ENCODE assay signal across 7 mouse cellular contexts in genomic region chr10:42457557-42458191, GRCm38 (mm10). TPM values are rescaled to one million over a fixed set of nuclear protein-coding genes. Genes with fewer than 3 reads are reported as not detected.
DNase-seq lines count a peak whose midpoint lies in the region; ATAC-seq lines count a peak whose summit lies in the region.

No protein-coding gene starts in this region.

- ATAC-seq in embryonic facial prominence, embryonic 12.5 days (ENCODE audit: insufficient number of reproducible peaks, insufficient read depth, low FRiP score, low TSS enrichment) = no peak
- ATAC-seq in granulocyte monocyte progenitor cell, adult 5-6 weeks (replicated peaks; ENCODE audit: poor library complexity, severe bottlenecking) = no peak

- H3K27ac ChIP-seq in embryonic facial prominence, embryonic 12.5 days = peak overlapping the region; percentile 46; the same call in 1 of the 2 replicates

- no peak overlapping the region for H3K9ac ChIP-seq in embryonic facial prominence, embryonic 12.5 days

- no peaks in the 10 kb centered on the region for H3K27me3 ChIP-seq in embryonic facial prominence, embryonic 12.5 days

- peaks cover 5% of the 10 kb centered on the region; the same call in 1 of the 2 replicates for H3K36me3 ChIP-seq in embryonic facial prominence, embryonic 12.5 days

- H3K4me3 ChIP-seq in embryonic facial prominence, embryonic 12.5 days = no peak overlapping the region

- H3K9me3 ChIP-seq in embryonic facial prominence, embryonic 12.5 days = peaks cover 11% of the 10 kb centered on the region; the same call in 1 of the 2 replicates

- whole genome bisulfite sequencing in embryonic facial prominence, embryonic 12.5 days = 71% methylated on average over 9 of the region's 9 CpGs

- DNase-seq in adrenal gland, postnatal 10 days = peak; percentile 53
- peak; percentile 76 to 77 for DNase-seq in heart, postnatal 14 days
- peak; percentile 80 to 85 for DNase-seq in lung, adult 18-20 months
- DNase-seq in ovary, adult 18-20 months (ENCODE audit: low spot score) = no peak
- no peak for DNase-seq in cerebellum, adult 11 months

- intact Hi-C loops in heart, postnatal 14 days (cut with DNase I) = loop anchor here (5.0 kb wide), 1 partner anchor 45 kb away; the partner anchor contains the start of gene Snx3

- no peak overlapping the region for H3K4me2 ChIP-seq in embryonic facial prominence, embryonic 12.5 days (replicated peaks)

- H3K4me1 ChIP-seq in embryonic facial prominence, embryonic 12.5 days = no peaks in the 10 kb centered on the region

RNA-seq across cellular contexts. Expression of gene Afg1l, which starts 20.7 kb away (rescaled TPM):
- 10 to 100 TPM; 24.2 to 27.5 TPM for total RNA-seq in adrenal gland, postnatal 10 days (2021)
- polyA plus RNA-seq in embryonic facial prominence, embryonic 12.5 days (2016; fragmentation: Nextera tagmentation; extraction: Ambion mirVana) = 5.6 and 6.1 TPM in 2 replicates
- 10 to 100 TPM; 31.8 to 31.9 TPM for total RNA-seq in heart, postnatal 14 days (2021)
- total RNA-seq in granulocyte monocyte progenitor cell, adult 5-6 weeks (2014; fragmentation: Nextera tagmentation) = 3.9 and 7.7 TPM in 2 replicates
- 3.0 and 5.8 TPM in 2 replicates for total RNA-seq in granulocyte monocyte progenitor cell, adult 5-6 weeks (2017)

RNA-seq across cellular contexts. Expression of gene Snx3, which starts 44.2 kb away (rescaled TPM):
- total RNA-seq in adrenal gland, postnatal 10 days (2021) = 100 to 1,000 TPM; 163 to 175 TPM
- 265 and 269 TPM in 2 replicates for polyA plus RNA-seq in embryonic facial prominence, embryonic 12.5 days (2016; fragmentation: Nextera tagmentation; extraction: Ambion mirVana)
- total RNA-seq in heart, postnatal 14 days (2021) = 100 to 1,000 TPM; 169 to 184 TPM
- 214 and 219 TPM in 2 replicates for total RNA-seq in granulocyte monocyte progenitor cell, adult 5-6 weeks (2014; fragmentation: Nextera tagmentation)
- total RNA-seq in granulocyte monocyte progenitor cell, adult 5-6 weeks (2017) = 91.6 and 94.3 TPM in 2 replicates

Comparison
In these comparisons a context has a peak if more than half of its experiments do, and no peak if none do; other contexts are left out.
1. DNase-seq: peak in adrenal gland, postnatal 10 days (single experiment), heart, postnatal 14 days (2 of 2) and lung, adult 18-20 months (2 of 2); none in ovary, adult 18-20 months (single experiment) and cerebellum, adult 11 months (single experiment).